Comparison of ENCODE assay signal across 25 mouse cellular contexts in the genomic region with DNA sequence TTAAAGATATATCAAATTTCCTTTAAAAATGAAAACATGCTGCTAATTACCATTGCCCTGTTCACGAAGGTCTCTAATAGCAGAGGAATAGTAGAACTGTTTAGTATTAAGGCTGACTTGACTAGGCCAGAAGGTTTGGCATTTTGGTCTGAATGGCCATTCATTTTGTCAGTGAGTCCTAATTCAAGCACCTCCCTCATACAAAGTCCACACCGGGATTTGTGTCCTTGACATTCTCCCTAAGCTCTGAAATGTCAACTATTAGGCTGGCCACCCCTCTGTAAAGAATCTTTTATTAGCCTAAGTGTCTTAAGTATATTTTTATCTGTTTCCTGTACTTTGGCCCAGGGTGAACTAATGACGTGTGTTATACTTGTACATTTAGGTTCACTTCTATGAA.
"Had no signal": no experiment of that assay in that cellular context is flagged by ENCODE, and none has a peak within 500 bp of the region (broad histone marks: within the 10 kb centered on the region; RNA-seq: fewer than 3 reads in every experiment).

No protein-coding gene starts in this region.

- H3K4me1 ChIP-seq: heart, embryonic 13.5 days; heart, embryonic 15.5 days; hindbrain, embryonic 13.5 days; hindbrain, embryonic 15.5 days; limb, embryonic 13.5 days; limb, embryonic 15.5 days; liver, embryonic 12.5 days had no signal

- H3K36me3 ChIP-seq: heart, embryonic 13.5 days; heart, embryonic 15.5 days; hindbrain, embryonic 13.5 days; hindbrain, embryonic 15.5 days; limb, embryonic 13.5 days; limb, embryonic 15.5 days; liver, embryonic 12.5 days had no signal

- H3K4me3 ChIP-seq: heart, adult 2 months; heart, embryonic 13.5 days; heart, embryonic 15.5 days; hindbrain, embryonic 13.5 days; hindbrain, embryonic 15.5 days; limb, embryonic 13.5 days; limb, embryonic 15.5 days; liver, embryonic 12.5 days had no signal

- ATAC-seq: hindbrain, postnatal 0 days; intestine, embryonic 16.5 days; liver, embryonic 12.5 days had no signal

- DNase-seq: gastrocnemius, postnatal 14 days; gastrocnemius, postnatal 36 days; heart, adult 11 months; heart, adult 2 months; heart, postnatal 14 days; heart, postnatal 36 days; kidney, adult 11 months; kidney, adult 8-10 months; kidney, postnatal 14 days; kidney, postnatal 36 days; layer of hippocampus, adult 9-11 months; layer of hippocampus, postnatal 36 days; left cerebral cortex, postnatal 4 days had no signal

- H3K9me3 ChIP-seq: heart, embryonic 15.5 days; hindbrain, embryonic 13.5 days; hindbrain, embryonic 15.5 days; limb, embryonic 13.5 days; limb, embryonic 15.5 days; liver, embryonic 12.5 days had no signal

- H3K27ac ChIP-seq: heart, adult 2 months; heart, embryonic 13.5 days; heart, embryonic 15.5 days; hindbrain, embryonic 13.5 days; hindbrain, embryonic 15.5 days; hindbrain, postnatal 0 days; kidney, postnatal 0 days; limb, embryonic 13.5 days; limb, embryonic 15.5 days; liver, embryonic 12.5 days; liver, embryonic 14.5 days had no signal

- H3K9ac ChIP-seq: heart, embryonic 13.5 days; heart, embryonic 15.5 days; hindbrain, embryonic 13.5 days; hindbrain, embryonic 15.5 days; limb, embryonic 13.5 days; limb, embryonic 15.5 days; liver, embryonic 12.5 days; liver, embryonic 14.5 days had no signal

- H3K4me2 ChIP-seq: heart, embryonic 11.5 days; heart, embryonic 13.5 days; heart, embryonic 15.5 days; hindbrain, embryonic 13.5 days; hindbrain, embryonic 15.5 days; limb, embryonic 13.5 days; limb, embryonic 15.5 days; liver, embryonic 12.5 days had no signal

- H3K27me3 ChIP-seq: heart, embryonic 13.5 days; heart, embryonic 15.5 days; hindbrain, embryonic 13.5 days; hindbrain, embryonic 15.5 days; limb, embryonic 13.5 days; limb, embryonic 15.5 days; liver, embryonic 12.5 days had no signal
